Mouse (Mus musculus): Measurements from ENCODE around the gene Klhl2. TPM values are rescaled to one million over a fixed set of nuclear protein-coding genes. Genes with fewer than 3 reads are reported as not detected.

Gene Klhl2
- total and polyA plus RNA-seq, 2 experiments from 2014 or later, result 31.4 to 44.8 TPM

DNA sequence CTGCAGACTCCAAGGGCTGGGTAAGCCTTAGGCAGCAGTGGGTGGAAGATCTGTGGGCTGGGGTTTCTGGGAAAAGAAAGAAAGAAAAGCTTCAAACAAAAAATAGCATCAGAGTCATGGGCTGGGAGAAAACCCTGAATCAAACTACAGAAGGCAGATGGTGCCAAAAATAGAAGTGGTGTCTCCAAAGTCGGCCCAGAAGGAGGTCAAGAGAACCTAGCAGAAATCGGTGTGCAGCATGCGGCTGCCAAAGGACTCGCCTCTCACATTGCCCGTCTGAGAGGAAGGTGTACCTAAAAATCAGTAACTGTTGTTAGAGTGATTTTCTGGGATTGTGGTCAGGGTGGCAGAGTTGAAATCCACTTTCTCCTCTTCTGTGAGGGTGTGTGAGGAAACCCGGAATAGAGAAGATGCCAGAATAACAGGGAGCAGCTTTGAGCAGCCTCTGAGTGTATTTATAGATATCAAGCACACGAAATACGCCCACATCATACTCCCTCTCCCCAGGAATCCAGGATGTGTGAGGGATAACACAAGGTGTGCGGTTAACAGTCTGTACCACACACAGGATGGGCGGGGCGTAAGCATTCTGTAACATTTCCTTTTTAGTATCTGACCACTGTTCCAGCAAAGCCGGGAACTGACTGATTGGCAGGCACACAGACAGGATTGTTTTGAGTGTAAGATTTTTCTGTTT lies 21.8 kb upstream of the Klhl2 start:
- no peaks in the 10 kb centered on the region for H3K27me3 ChIP-seq (ENCODE audit: insufficient read depth, low read length)
- no peak for ATAC-seq (ENCODE audit: low FRiP score)
- no peak for TF ChIP-seq CTCF (IDR thresholded peaks at IDR 0.05)
- H3K4me1 ChIP-seq (ENCODE audit: insufficient read depth, low read length), result no peaks in the 10 kb centered on the region
- H3K9ac ChIP-seq (replicated peaks; ENCODE audit: low read length, poor library complexity, severe bottlenecking), result no peak overlapping the region
- H3K4me2 ChIP-seq (ENCODE audit: low read depth, low read length, poor library complexity, severe bottlenecking), result no peak overlapping the region
- H3K27ac ChIP-seq (ENCODE audit: low read depth, low read length), result no peak overlapping the region
- DNase-seq (ENCODE audit: low spot score), result no peak
- WGBS, result 78% methylated on average over 12 of the region's 12 CpGs
- H3K4me3 ChIP-seq (ENCODE audit: low read depth, low read length), result no peak overlapping the region
- no peaks in the 10 kb centered on the region for H3K36me3 ChIP-seq (ENCODE audit: insufficient read depth, low read length)
- H3K9me3 ChIP-seq (ENCODE audit: low read length), result no peaks in the 10 kb centered on the region

- Histone ChIP-seq H3K4me2 (ENCODE audit: low read depth, low read length, poor library complexity, severe bottlenecking) (no peak overlapping the region), H3K4me3 (ENCODE audit: low read depth, low read length) (no peak overlapping the region), H3K9me3 (ENCODE audit: low read length) (no peaks in the 10 kb centered on the region), H3K9ac (replicated peaks; ENCODE audit: low read length, poor library complexity, severe bottlenecking) (no peak overlapping the region), H3K27me3 (ENCODE audit: insufficient read depth, low read length) (no peaks in the 10 kb centered on the region), H3K27ac (ENCODE audit: low read depth, low read length) (no peak overlapping the region), H3K36me3 (ENCODE audit: insufficient read depth, low read length) (no peaks in the 10 kb centered on the region), H3K4me1 (ENCODE audit: insufficient read depth, low read length) (no peaks in the 10 kb centered on the region)
- TF ChIP-seq CTCF (IDR thresholded peaks at IDR 0.05), result no peak
- DNase-seq (ENCODE audit: low spot score), result no peak
- ATAC-seq (ENCODE audit: low FRiP score), result no peak
- WGBS, result 80% methylated on average over 2 of the region's 2 CpGs
Observed at GRCm38 (mm10) chr8:64870218-64870617, 20.4 kb upstream of the Klhl2 start.

- WGBS, result 1% methylated on average over 48 of the region's 100 CpGs
- peak overlapping the region; percentile 91 for H3K27ac ChIP-seq (ENCODE audit: low read depth, low read length)
- H3K4me2 ChIP-seq (ENCODE audit: low read depth, low read length, poor library complexity, severe bottlenecking), result peak overlapping the region; percentile 78
- H3K4me3 ChIP-seq (ENCODE audit: low read depth, low read length), result peak overlapping the region; percentile 92
- 0 out of 2 replicates have a peak, but pooled peaks have one; percentile 9 for TF ChIP-seq CTCF (IDR thresholded peaks at IDR 0.05)
- peaks cover 10% of the 10 kb centered on the region; the same call in 1 of the 2 replicates for H3K4me1 ChIP-seq (ENCODE audit: insufficient read depth, low read length)
- no peaks in the 10 kb centered on the region for H3K36me3 ChIP-seq (ENCODE audit: insufficient read depth, low read length)
- ATAC-seq (ENCODE audit: low FRiP score), result peak; percentile 82
- peak overlapping the region; percentile 95 for H3K9ac ChIP-seq (replicated peaks; ENCODE audit: low read length, poor library complexity, severe bottlenecking)
- no peaks in the 10 kb centered on the region for H3K9me3 ChIP-seq (ENCODE audit: low read length)
- peak; percentile 41 for DNase-seq (ENCODE audit: low spot score)
- no peaks in the 10 kb centered on the region for H3K27me3 ChIP-seq (ENCODE audit: insufficient read depth, low read length)
Observed at GRCm38 (mm10) chr8:64849091-64849896, 523 bp downstream of the Klhl2 start.

- no peak for DNase-seq (ENCODE audit: low spot score)
- ATAC-seq (ENCODE audit: low FRiP score), result no peak
- Histone ChIP-seq H3K27me3 (ENCODE audit: insufficient read depth, low read length) (no peaks in the 10 kb centered on the region), H3K27ac (ENCODE audit: low read depth, low read length) (0 out of 2 replicates have a peak overlapping the region, but pooled peaks have one; percentile 32), H3K9me3 (ENCODE audit: low read length) (no peaks in the 10 kb centered on the region), H3K4me1 (ENCODE audit: insufficient read depth, low read length) (peaks cover 10% of the 10 kb centered on the region; the same call in 1 of the 2 replicates), H3K4me3 (ENCODE audit: low read depth, low read length) (peak overlapping the region; percentile 92), H3K9ac (replicated peaks; ENCODE audit: low read length, poor library complexity, severe bottlenecking) (peak overlapping the region; percentile 95), H3K36me3 (ENCODE audit: insufficient read depth, low read length) (no peaks in the 10 kb centered on the region), H3K4me2 (ENCODE audit: low read depth, low read length, poor library complexity, severe bottlenecking) (peak overlapping the region; percentile 78)
- TF ChIP-seq CTCF (IDR thresholded peaks at IDR 0.05), result no peak
- WGBS, result 5% methylated on average over 8 of the region's 8 CpGs
Observed at GRCm38 (mm10) chr8:64848245-64848785, 1.5 kb downstream of the Klhl2 start.

- TF ChIP-seq CTCF (IDR thresholded peaks at IDR 0.05), result no peak
- Histone ChIP-seq H3K27me3 (ENCODE audit: insufficient read depth, low read length) (no peaks in the 10 kb centered on the region), H3K27ac (ENCODE audit: low read depth, low read length) (0 out of 2 replicates have a peak overlapping the region, but pooled peaks have one; percentile 32), H3K9me3 (ENCODE audit: low read length) (no peaks in the 10 kb centered on the region), H3K9ac (replicated peaks; ENCODE audit: low read length, poor library complexity, severe bottlenecking) (peak overlapping the region; percentile 95; the same call in 1 of the 2 replicates), H3K4me1 (ENCODE audit: insufficient read depth, low read length) (peaks cover 10% of the 10 kb centered on the region; the same call in 1 of the 2 replicates), H3K4me2 (ENCODE audit: low read depth, low read length, poor library complexity, severe bottlenecking) (peak overlapping the region; percentile 78), H3K36me3 (ENCODE audit: insufficient read depth, low read length) (no peaks in the 10 kb centered on the region), H3K4me3 (ENCODE audit: low read depth, low read length) (peak overlapping the region; percentile 92)
- no peak for ATAC-seq (ENCODE audit: low FRiP score)
- 0% methylated on average over 2 of the region's 2 CpGs for WGBS
- DNase-seq (ENCODE audit: low spot score), result no peak
Observed at GRCm38 (mm10) chr8:64847650-64848049, 2.2 kb downstream of the Klhl2 start.

Measured in midbrain, postnatal 0 days (tissue).